Mouse (Mus musculus) intestine, postnatal 0 days (tissue): ENCODE measurements around the gene Cenpl. TPM values are rescaled to one million over a fixed set of nuclear protein-coding genes. Genes with fewer than 3 reads are reported as not detected.

Source experiments
- ATAC-seq: fragments of 200-750 bp; cut with Nextera tagmentation; 2 replicates; pipeline ENCODE4 v1.8.0; 2017; ENCODE audit warnings: mild to moderate bottlenecking, moderate TSS enrichment, moderate library complexity
- H3K27ac ChIP-seq: fragments of 300-500 bp; sonication (generic); 2 replicates; pipeline ENCODE4 v1.5.1; 2014; ENCODE audit warnings: mild to moderate bottlenecking, low read depth, low read length, moderate library complexity
- H3K27me3 ChIP-seq: fragments of 300-500 bp; sonication (generic); replicated peaks from 2 replicates; pipeline ENCODE4 v1.6.1; 2014; ENCODE audit warnings: low read length, mixed read lengths; ENCODE audit not compliant: control insufficient read depth, insufficient read depth
- H3K36me3 ChIP-seq: fragments of 300-500 bp; sonication (generic); 2 replicates; pipeline ENCODE4 v1.6.1; 2014; ENCODE audit warnings: mild to moderate bottlenecking, moderate library complexity; ENCODE audit not compliant: control insufficient read depth, insufficient read depth
- H3K4me1 ChIP-seq: fragments of 300-500 bp; sonication (generic); replicated peaks from 2 replicates; pipeline ENCODE4 v1.6.1; 2014; ENCODE audit warnings: antibody characterized with exemption, low read length, mixed read lengths; ENCODE audit not compliant: control insufficient read depth, insufficient read depth
- H3K4me2 ChIP-seq: fragments of 300-500 bp; sonication (generic); replicated peaks from 2 replicates; pipeline ENCODE4 v1.6.1; 2014; ENCODE audit warnings: low read depth, mild to moderate bottlenecking, moderate library complexity
- H3K4me3 ChIP-seq: fragments of 300-500 bp; sonication (generic); 2 replicates; pipeline ENCODE4 v1.5.1; 2014; ENCODE audit warnings: low read depth, low read length
- H3K9ac ChIP-seq: fragments of 300-500 bp; sonication (generic); 2 replicates; pipeline ENCODE4 v1.6.1; 2014; ENCODE audit warnings: mild to moderate bottlenecking, low read depth, low read length
- H3K9me3 ChIP-seq: fragments of 300-500 bp; sonication (generic); 2 replicates; pipeline ENCODE4 v1.6.1; 2016; ENCODE audit warnings: mixed run types; ENCODE audit not compliant: control insufficient read depth
- CTCF ChIP-seq: sonication (generic); IDR thresholded peaks from 2 replicates; pipeline ENCODE4 v1.5.1; 2016; ENCODE audit warnings: low read depth, mild to moderate bottlenecking, control low read depth, antibody characterized with exemption, moderate library complexity
- WGBS: fragments of 180-500 bp; shearing (Covaris S2); extraction: QIAGEN DNeasy Blood & Tissue Kit; methylation state at CpG from one replicate; pipeline ENCODE4 v1.1.7; 2014; 5-methylcytosine and 5-hydroxymethylcytosine counted together
- polyA plus RNA-seq: library from polyadenylated mRNA; unstranded; fragments of >200 nt; fragmentation: Nextera tagmentation; extraction: Ambion mirVana; gene quantifications from 2 replicates; pipeline ENCODE4 v1.2.1, GENCODE M21; 2015

Cenpl gene
- polyA plus RNA-seq, 1 experiment from 2014 or later, result 11.0 TPM

- peak; percentile 96 for ATAC-seq
- TF ChIP-seq CTCF, result no peak
- peak overlapping the region; percentile 31 for H3K4me3 ChIP-seq
- peak overlapping the region; percentile 48 for H3K4me2 ChIP-seq
- WGBS, result 46% methylated on average over 6 of the region's 6 CpGs
- no peaks in the 10 kb centered on the region for H3K27me3 ChIP-seq
- H3K36me3 ChIP-seq, result peaks cover 17% of the 10 kb centered on the region
- no peaks in the 10 kb centered on the region for H3K9me3 ChIP-seq
- H3K9ac ChIP-seq, result no peak overlapping the region
- peaks cover 6% of the 10 kb centered on the region; the same call in 1 of the 2 replicates for H3K4me1 ChIP-seq
- H3K27ac ChIP-seq, result peak overlapping the region; percentile 60
Measured at GRCm38 (mm10) chr1:161076238-161076637, 5.7 kb downstream of the Cenpl start.

GRCm38 (mm10) chr1:161077243-161077642 lies 6.7 kb downstream of the Cenpl start:
- Histone ChIP-seq H3K9ac (no peak overlapping the region), H3K4me3 (no peak overlapping the region), H3K9me3 (no peaks in the 10 kb centered on the region), H3K4me1 (0 out of 2 replicates have a peak, but pooled peaks cover 2% of the 10 kb centered on the region), H3K4me2 (no peak overlapping the region), H3K27ac (no peak overlapping the region), H3K36me3 (peaks cover 23% of the 10 kb centered on the region), H3K27me3 (no peaks in the 10 kb centered on the region)
- WGBS, result 85% methylated on average over 3 of the region's 3 CpGs
- no peak for TF ChIP-seq CTCF
- ATAC-seq, result no peak

DNA sequence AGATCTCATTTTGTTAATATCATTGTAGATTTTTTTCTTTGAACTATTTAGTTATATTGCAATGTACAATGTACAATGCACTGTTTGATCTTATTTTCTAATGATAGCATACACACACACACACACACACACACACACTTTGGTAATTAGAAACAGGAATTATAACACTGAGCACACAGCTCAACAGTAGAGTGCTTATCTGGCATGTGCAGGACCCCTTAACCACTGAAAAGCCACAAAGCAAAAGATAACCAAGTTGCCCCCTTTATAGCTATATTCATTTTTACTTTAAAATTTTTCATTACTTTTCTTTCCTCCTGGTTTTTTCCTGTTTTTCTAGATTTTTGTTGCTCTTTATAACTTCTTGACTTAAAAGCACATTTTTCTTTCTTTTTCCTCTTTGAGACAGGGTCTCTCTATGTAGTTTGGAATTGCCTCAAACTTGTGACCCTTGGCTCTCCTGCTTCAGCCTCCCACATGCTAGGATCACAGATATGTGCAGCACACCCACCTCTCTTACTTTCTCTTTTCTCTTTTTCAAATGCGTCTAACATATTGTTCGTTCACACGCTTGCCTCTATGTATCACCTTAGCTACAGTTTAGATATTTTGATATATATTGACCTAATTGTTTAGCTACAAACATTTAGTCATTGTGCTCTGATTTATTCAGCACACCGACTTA lies 29.4 kb downstream of the Cenpl start:
- H3K4me2 ChIP-seq, result no peak overlapping the region

GRCm38 (mm10) chr1:161103842-161104241 lies 33.3 kb downstream of the Cenpl start:
- TF ChIP-seq CTCF, result no peak
- Histone ChIP-seq H3K9me3 (no peaks in the 10 kb centered on the region), H3K4me1 (no peaks in the 10 kb centered on the region), H3K27ac (no peak overlapping the region), H3K9ac (no peak overlapping the region), H3K4me3 (no peak overlapping the region), H3K4me2 (no peak overlapping the region), H3K27me3 (no peaks in the 10 kb centered on the region), H3K36me3 (peaks cover 33% of the 10 kb centered on the region)
- WGBS, result 86% methylated on average over 1 of the region's 1 CpGs
- no peak for ATAC-seq

More for the DNA sequence above, 29.4 kb downstream of the Cenpl start:
- 94% methylated on average over 4 of the region's 4 CpGs for WGBS
- H3K27ac ChIP-seq, result no peak overlapping the region
- no peaks in the 10 kb centered on the region for H3K4me1 ChIP-seq
- TF ChIP-seq CTCF, result no peak
- H3K9me3 ChIP-seq, result no peaks in the 10 kb centered on the region
- no peak for ATAC-seq
- no peak overlapping the region for H3K9ac ChIP-seq
- H3K27me3 ChIP-seq, result no peaks in the 10 kb centered on the region
- peaks cover 44% of the 10 kb centered on the region for H3K36me3 ChIP-seq
- no peak overlapping the region for H3K4me3 ChIP-seq

- no peak for ATAC-seq
- no peaks in the 10 kb centered on the region for H3K4me1 ChIP-seq
- H3K27me3 ChIP-seq, result no peaks in the 10 kb centered on the region
- no peak overlapping the region for H3K9ac ChIP-seq
- TF ChIP-seq CTCF, result no peak
- H3K36me3 ChIP-seq, result peaks cover 19% of the 10 kb centered on the region
- no peak overlapping the region for H3K27ac ChIP-seq
- no peaks in the 10 kb centered on the region for H3K9me3 ChIP-seq
- H3K4me2 ChIP-seq, result no peak overlapping the region
- H3K4me3 ChIP-seq, result no peak overlapping the region
- WGBS, result 91% methylated on average over 8 of the region's 8 CpGs
Measured at GRCm38 (mm10) chr1:161109216-161109615, 38.7 kb downstream of the Cenpl start.

- no peak for ATAC-seq
- no peak overlapping the region for H3K9ac ChIP-seq
- TF ChIP-seq CTCF, result no peak
- H3K4me2 ChIP-seq, result no peak overlapping the region
- no peaks in the 10 kb centered on the region for H3K9me3 ChIP-seq
- no peaks in the 10 kb centered on the region for H3K27me3 ChIP-seq
- H3K4me3 ChIP-seq, result no peak overlapping the region
- no peak overlapping the region for H3K27ac ChIP-seq
- no peaks in the 10 kb centered on the region for H3K4me1 ChIP-seq
- H3K36me3 ChIP-seq, result peaks cover 1% of the 10 kb centered on the region
Measured at GRCm38 (mm10) chr1:161114591-161114990, 44.1 kb downstream of the Cenpl start.
